Mouse (Mus musculus): ENCODE results near the gene Eef2.

GRCm38 (mm10) chr10:81183805-81184204 is 7.4 kb downstream of the Eef2 start, which contains the start of gene 4930442H23Rik:
- no peak for TF ChIP-seq POLR2A (IDR thresholded peaks at IDR 0.05; ENCODE audit: borderline replicate concordance, low read depth, low read length)
- no peak for TF ChIP-seq CTCF (IDR thresholded peaks at IDR 0.05; ENCODE audit: low read depth, low read length)
